Mouse (Mus musculus) layer of hippocampus, postnatal 14 days (tissue): ENCODE measurements around the gene Olfr701. TPM values are rescaled to one million over a fixed set of nuclear protein-coding genes. Genes with fewer than 3 reads are reported as not detected.

Experiments
- DNase-seq, 2 experiments: peaks; one replicate each; pipeline ENCODE4 v3.0.0; 2021 to 2022; ENCODE audit warnings: low spot score in 2 of 2, mixed read lengths in 1 of 2
- long read RNA-seq, 2 experiments: library from polyadenylated mRNA; stranded (forward); transcript quantifications; one replicate each; pipeline ENCODE4 v2.0.0; 2021
- total RNA-seq, 2 experiments: library from RNA; stranded (reverse); gene quantifications; 2 replicates each; pipeline ENCODE4 v1.2.3; 2021

The Olfr701 gene
- total RNA-seq: not detected
- long read RNA-seq, experiment 1: 0 reads
- long read RNA-seq, experiment 2: 0 reads

DNA sequence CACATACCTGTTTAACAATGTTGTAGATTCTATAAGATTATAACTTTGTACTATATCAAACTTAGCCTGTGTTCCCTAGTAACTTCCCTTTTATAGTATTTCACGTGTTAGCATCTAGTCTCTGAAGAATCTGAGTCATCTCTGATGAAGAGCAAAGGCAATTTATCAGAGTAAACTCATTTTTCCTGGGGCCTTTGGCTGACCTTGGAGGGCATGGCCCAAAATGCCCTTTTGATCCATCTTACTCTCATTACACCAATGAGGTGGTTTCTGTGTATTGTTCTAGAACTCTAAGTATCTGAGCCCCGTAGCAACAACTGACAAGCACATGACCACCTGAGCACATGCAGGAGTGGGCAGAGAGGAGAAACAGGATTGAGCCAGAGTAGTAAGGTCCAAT lies at the start of gene Olfr701:
Olfr701 (plus strand) TSS at position 301 of the 400 bp plus-strand sequence.
- no peak for DNase-seq

GRCm38 (mm10) chr7:106788330-106788729 lies 25.6 kb upstream of the Olfr701 start:
- DNase-seq: no peak

GRCm38 (mm10) chr7:106793098-106793497 lies 20.8 kb upstream of the Olfr701 start, which contains the start of gene Olfr699:
Gene Olfr699 (minus strand): TSS chr7:106793198.
- DNase-seq: no peak

GRCm38 (mm10) chr7:106808734-106809133 lies 5.2 kb upstream of the Olfr701 start, which contains the start of gene Olfr700:
Gene Olfr700 (minus strand): TSS chr7:106808834.
- DNase-seq: no peak

- DNase-seq: no peak
Observed at GRCm38 (mm10) chr7:106815775-106816174, 1.8 kb downstream of the Olfr701 start.

GRCm38 (mm10) chr7:106818414-106818813 lies 4.5 kb downstream of the Olfr701 start:
- no peak for DNase-seq

GRCm38 (mm10) chr7:106833793-106834192 lies 19.9 kb downstream of the Olfr701 start, which contains the start of gene Olfr702:
Gene Olfr702 (minus strand): TSS chr7:106833893.
- DNase-seq: no peak

DNA sequence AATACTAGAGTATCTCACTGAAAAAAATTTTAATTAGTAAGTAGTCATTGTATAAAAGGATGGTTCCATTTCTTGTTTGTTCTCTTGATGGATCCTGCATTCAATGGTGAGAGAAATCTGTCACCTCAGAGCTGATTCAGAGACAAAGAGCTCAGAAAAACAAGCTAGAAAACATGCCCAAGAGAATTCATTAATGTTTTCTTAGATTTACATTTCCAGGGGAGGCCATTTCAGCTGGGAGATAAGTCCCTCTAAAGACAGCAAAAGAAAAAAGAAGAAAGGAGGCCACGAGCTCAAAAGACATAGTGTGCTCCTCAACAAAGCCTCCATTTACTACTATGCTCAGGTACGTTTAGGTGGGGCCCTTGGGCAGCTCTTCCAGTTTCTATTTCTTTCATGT lies 29.1 kb downstream of the Olfr701 start, which contains the start of gene Olfr703:
Olfr703 (plus strand) TSS at position 301 of the 400 bp plus-strand sequence.
- DNase-seq: no peak

GRCm38 (mm10) chr7:106862885-106863284 lies 49.0 kb downstream of the Olfr701 start, which contains the start of gene Olfr704:
Gene Olfr704 (plus strand): TSS chr7:106863185.
- DNase-seq: no peak

Other genes with a start within 250 kb of the Olfr701 start
- gene Olfr693, start 133.5 kb upstream of the Olfr701 start, total RNA-seq: not detected
- not detected for gene Olfr694, start 122.3 kb upstream of the Olfr701 start, total RNA-seq
- gene Olfr695, start 97.7 kb upstream of the Olfr701 start, total RNA-seq: not detected
- gene Olfr697, start 71.7 kb upstream of the Olfr701 start, total RNA-seq: not detected
- not detected for gene Olfr698, start 58.7 kb upstream of the Olfr701 start, total RNA-seq
- gene Olfr699, start 20.9 kb upstream of the Olfr701 start, total RNA-seq: not detected
- not detected for gene Olfr700, start 5.3 kb upstream of the Olfr701 start, total RNA-seq
- gene Olfr702, start 19.8 kb downstream of the Olfr701 start, total RNA-seq: not detected
- gene Olfr703, start 29.2 kb downstream of the Olfr701 start, total RNA-seq: not detected
- gene Olfr704, start 49.1 kb downstream of the Olfr701 start, total RNA-seq: not detected
- not detected for gene Olfr705, start 62.8 kb downstream of the Olfr701 start, total RNA-seq
- not detected for gene Olfr706, start 74.0 kb downstream of the Olfr701 start, total RNA-seq
- gene Olfr707, start 87.1 kb downstream of the Olfr701 start, total RNA-seq: not detected
- gene Olfr1532-ps1, start 93.9 kb downstream of the Olfr701 start, total RNA-seq: not detected
- not detected for gene Olfr709-ps1, start 118.1 kb downstream of the Olfr701 start, total RNA-seq
- gene Olfr710, start 134.2 kb downstream of the Olfr701 start, total RNA-seq: not detected
- gene Olfr6, start 149.8 kb downstream of the Olfr701 start, total RNA-seq: under 1 TPM in 1 of 2 experiments, not detected in 1; 0.05 TPM
- not detected for gene Olfr711, start 161.3 kb downstream of the Olfr701 start, total RNA-seq
- not detected for gene Olfr2, start 191.9 kb downstream of the Olfr701 start, total RNA-seq
- not detected for gene Olfr713, start 217.0 kb downstream of the Olfr701 start, total RNA-seq